Comparison of ENCODE assay signal across 8 mouse cellular contexts in genomic region chr16:31932840-31933697, GRCm38 (mm10). TPM values are rescaled to one million over a fixed set of nuclear protein-coding genes. Genes with fewer than 3 reads are reported as not detected.
A peak's percentile ranks its signal among the peaks of the same experiment; 100 is the strongest.
DNase-seq lines count a peak whose midpoint lies in the region; ATAC-seq and TF ChIP-seq lines count a peak whose summit lies in the region.

No protein-coding gene starts in this region.

- H3K9me3 ChIP-seq in intestine, postnatal 0 days (ENCODE audit: control insufficient read depth), result no peaks in the 10 kb centered on the region
- no peaks in the 10 kb centered on the region for H3K9me3 ChIP-seq in midbrain, embryonic 11.5 days (ENCODE audit: control insufficient read depth, low read length)

- no peaks in the 10 kb centered on the region for H3K36me3 ChIP-seq in intestine, postnatal 0 days (ENCODE audit: control insufficient read depth, insufficient read depth)
- no peaks in the 10 kb centered on the region for H3K36me3 ChIP-seq in midbrain, embryonic 11.5 days (ENCODE audit: control insufficient read depth, insufficient read depth, low read length)

- peaks cover 24% of the 10 kb centered on the region for H3K27me3 ChIP-seq in intestine, postnatal 0 days (replicated peaks; ENCODE audit: control insufficient read depth, insufficient read depth, low read length)
- peaks cover 25% of the 10 kb centered on the region for H3K27me3 ChIP-seq in midbrain, embryonic 11.5 days (ENCODE audit: control insufficient read depth, insufficient read depth, low read length)

- ATAC-seq in granulocyte monocyte progenitor cell, adult 5-6 weeks (replicated peaks; ENCODE audit: poor library complexity, severe bottlenecking), result peak; percentile 77
- peak; percentile 60 for ATAC-seq in intestine, postnatal 0 days
- peak; percentile 93 for ATAC-seq in midbrain, embryonic 11.5 days (ENCODE audit: low FRiP score)

- peak; percentile 98 for TF ChIP-seq CTCF in intestine, postnatal 0 days (IDR thresholded peaks at IDR 0.05; ENCODE audit: low read depth)

- H3K4me1 ChIP-seq in intestine, postnatal 0 days (replicated peaks; ENCODE audit: control insufficient read depth, insufficient read depth, low read length), result 0 out of 2 replicates have a peak, but pooled peaks cover 4% of the 10 kb centered on the region
- peaks cover 17% of the 10 kb centered on the region for H3K4me1 ChIP-seq in midbrain, embryonic 11.5 days (ENCODE audit: control insufficient read depth, insufficient read depth, low read length)

- peak overlapping the region; percentile 88 for H3K4me2 ChIP-seq in intestine, postnatal 0 days (replicated peaks; ENCODE audit: low read depth)
- H3K4me2 ChIP-seq in midbrain, embryonic 11.5 days, result peak overlapping the region; percentile 81

- peak; percentile 89 for DNase-seq in adrenal gland, postnatal 10 days
- DNase-seq in embryo, embryonic 11.5 days (ENCODE audit: low read depth, low spot score), result peak; percentile 88
- DNase-seq in left cerebral cortex, postnatal 4 days, result peak; percentile 97
- DNase-seq in midbrain, embryonic 11.5 days (ENCODE audit: low spot score, missing footprints), result peak; percentile 100
- peak; percentile 90 for DNase-seq in right cerebral cortex, postnatal 4 days
- DNase-seq in yolk sac, embryonic 10.5 days (ENCODE audit: low spot score), result peak; percentile 76

- intact Hi-C loops in left cerebral cortex, postnatal 4 days (cut with DNase I), result no loop called here

- under 1% methylated on average over 50 of the region's 50 CpGs for WGBS in intestine, postnatal 0 days
- under 1% methylated on average over 46 of the region's 50 CpGs for WGBS in midbrain, embryonic 11.5 days

- H3K4me3 ChIP-seq in intestine, postnatal 0 days (ENCODE audit: low read depth, low read length), result peak overlapping the region; percentile 46
- peak overlapping the region; percentile 37 for H3K4me3 ChIP-seq in midbrain, embryonic 11.5 days (ENCODE audit: low read depth, low read length)

- no peak overlapping the region for H3K27ac ChIP-seq in intestine, postnatal 0 days (ENCODE audit: low read depth, low read length)
- peak overlapping the region; percentile 88 for H3K27ac ChIP-seq in midbrain, embryonic 11.5 days (ENCODE audit: low read depth, low read length)

- H3K9ac ChIP-seq in intestine, postnatal 0 days (ENCODE audit: low read depth, low read length), result no peak overlapping the region; the same call in 1 of the 2 replicates
- H3K9ac ChIP-seq in midbrain, embryonic 11.5 days (ENCODE audit: low read length), result peak overlapping the region; percentile 70

RNA-seq across cellular contexts. Expression of gene Pigz, which starts 0.6 kb away (rescaled TPM):
- total RNA-seq in adrenal gland, postnatal 10 days (2021), result 1 to 10 TPM in 1 of 2 experiments, under 1 TPM in 1; 0.48 to 1.6 TPM
- 0.47 TPM in 1 of 2 replicates, not detected in the other for total RNA-seq in granulocyte monocyte progenitor cell, adult 5-6 weeks (2014; fragmentation: Nextera tagmentation)
- total RNA-seq in granulocyte monocyte progenitor cell, adult 5-6 weeks (2017), result not detected in 2 replicates
- 0.39 and 0.54 TPM in 2 replicates for polyA plus RNA-seq in intestine, postnatal 0 days (2015; fragmentation: Nextera tagmentation; extraction: Ambion mirVana)
- total RNA-seq in left cerebral cortex, postnatal 4 days (2021), result 10 to 100 TPM in 1 of 2 experiments, 1 to 10 TPM in 1; 8.9 to 10.4 TPM
- 1.4 TPM in 2 replicates for polyA plus RNA-seq in midbrain, embryonic 11.5 days (2014; fragmentation: Nextera tagmentation; extraction: Ambion mirVana)

RNA-seq across cellular contexts. Expression of gene 0610012G03Rik, which starts 15.2 kb away (rescaled TPM):
- 10 to 100 TPM; 55.0 to 58.8 TPM for total RNA-seq in adrenal gland, postnatal 10 days (2021)
- 26.4 and 32.7 TPM in 2 replicates for total RNA-seq in granulocyte monocyte progenitor cell, adult 5-6 weeks (2014; fragmentation: Nextera tagmentation)
- 12.9 and 24.1 TPM in 2 replicates for total RNA-seq in granulocyte monocyte progenitor cell, adult 5-6 weeks (2017)
- 203 and 214 TPM in 2 replicates for polyA plus RNA-seq in intestine, postnatal 0 days (2015; fragmentation: Nextera tagmentation; extraction: Ambion mirVana)
- 10 to 100 TPM; 51.0 to 51.6 TPM for total RNA-seq in left cerebral cortex, postnatal 4 days (2021)
- polyA plus RNA-seq in midbrain, embryonic 11.5 days (2014; fragmentation: Nextera tagmentation; extraction: Ambion mirVana), result 86.0 and 93.2 TPM in 2 replicates

RNA-seq across cellular contexts. Expression of gene Ncbp2, which starts 15.2 kb away (rescaled TPM):
- 10 to 100 TPM; 41.2 to 43.9 TPM for total RNA-seq in adrenal gland, postnatal 10 days (2021)
- 40.1 and 47.4 TPM in 2 replicates for total RNA-seq in granulocyte monocyte progenitor cell, adult 5-6 weeks (2014; fragmentation: Nextera tagmentation)
- 60.5 and 62.0 TPM in 2 replicates for total RNA-seq in granulocyte monocyte progenitor cell, adult 5-6 weeks (2017)
- 24.7 and 28.4 TPM in 2 replicates for polyA plus RNA-seq in intestine, postnatal 0 days (2015; fragmentation: Nextera tagmentation; extraction: Ambion mirVana)
- total RNA-seq in left cerebral cortex, postnatal 4 days (2021), result 10 to 100 TPM; 51.6 to 54.4 TPM
- 165 and 173 TPM in 2 replicates for polyA plus RNA-seq in midbrain, embryonic 11.5 days (2014; fragmentation: Nextera tagmentation; extraction: Ambion mirVana)

RNA-seq across cellular contexts. Expression of gene Meltf, which starts 54.5 kb away (rescaled TPM):
- under 1 TPM; 0.06 to 0.24 TPM for total RNA-seq in adrenal gland, postnatal 10 days (2021)
- total RNA-seq in granulocyte monocyte progenitor cell, adult 5-6 weeks (2014; fragmentation: Nextera tagmentation), result 0.17 TPM in 1 of 2 replicates, not detected in the other
- total RNA-seq in granulocyte monocyte progenitor cell, adult 5-6 weeks (2017), result not detected in 2 replicates
- polyA plus RNA-seq in intestine, postnatal 0 days (2015; fragmentation: Nextera tagmentation; extraction: Ambion mirVana), result 568 and 663 TPM in 2 replicates
- total RNA-seq in left cerebral cortex, postnatal 4 days (2021), result under 1 TPM; 0.30 to 0.56 TPM
- polyA plus RNA-seq in midbrain, embryonic 11.5 days (2014; fragmentation: Nextera tagmentation; extraction: Ambion mirVana), result 0.10 TPM in 1 of 2 replicates, not detected in the other
